Mouse (Mus musculus) heart, embryonic 16.5 days (tissue): Measurements from ENCODE around the gene Cers6. TPM values are rescaled to one million over a fixed set of nuclear protein-coding genes. Genes with fewer than 3 reads are reported as not detected.
A peak's percentile ranks its signal among the peaks of the same experiment; 100 is the strongest.

ENCODE experiments used
- ATAC-seq: fragments of 200-750 bp; cut with Nextera tagmentation; replicated peaks from 2 replicates; pipeline ENCODE4 v1.8.0; 2017; ENCODE audit warnings: moderate number of reproducible peaks; ENCODE audit not compliant: insufficient read depth, low FRiP score; ENCODE audit errors: extremely low read depth
- H3K27ac ChIP-seq: fragments of 300-500 bp; sonication (generic); 2 replicates; pipeline ENCODE4 v1.5.1; 2014; ENCODE audit warnings: mild to moderate bottlenecking, low read length, control low read depth, moderate library complexity
- H3K27me3 ChIP-seq: fragments of 300-500 bp; sonication (generic); 2 replicates; pipeline ENCODE4 v1.6.1; 2014; ENCODE audit warnings: low read length, mixed read lengths; ENCODE audit not compliant: control insufficient read depth, insufficient read depth
- H3K36me3 ChIP-seq: fragments of 300-500 bp; sonication (generic); 2 replicates; pipeline ENCODE4 v1.6.1; 2014; ENCODE audit not compliant: control insufficient read depth, insufficient read depth
- H3K4me1 ChIP-seq: fragments of 300-500 bp; sonication (generic); 2 replicates; pipeline ENCODE4 v1.6.1; 2014; ENCODE audit warnings: low read length, mixed read lengths; ENCODE audit not compliant: control insufficient read depth, insufficient read depth
- H3K4me2 ChIP-seq: fragments of 300-500 bp; sonication (generic); 2 replicates; pipeline ENCODE4 v1.6.1; 2014; ENCODE audit warnings: low read depth, mild to moderate bottlenecking, control low read depth, low read length
- H3K4me3 ChIP-seq: fragments of 300-500 bp; sonication (generic); 2 replicates; pipeline ENCODE4 v1.5.1; 2014; ENCODE audit warnings: mild to moderate bottlenecking, control low read depth, low read length
- H3K9ac ChIP-seq: fragments of 300-500 bp; sonication (generic); 2 replicates; pipeline ENCODE4 v1.6.1; 2014; ENCODE audit warnings: low read length, control low read depth
- H3K9me3 ChIP-seq: fragments of 300-500 bp; sonication (generic); replicated peaks from 2 replicates; pipeline ENCODE4 v1.6.1; 2016; ENCODE audit warnings: low read length; ENCODE audit not compliant: control insufficient read depth
- WGBS: fragments of 180-500 bp; shearing (Covaris S2); extraction: QIAGEN DNeasy Blood & Tissue Kit; methylation state at CpG from one replicate; pipeline ENCODE4 v1.1.7; 2014; 5-methylcytosine and 5-hydroxymethylcytosine counted together
- polyA plus RNA-seq: library from polyadenylated mRNA; unstranded; fragments of >200 nt; fragmentation: Nextera tagmentation; extraction: Ambion mirVana; gene quantifications from 2 replicates; pipeline ENCODE4 v1.2.1, GENCODE M21; 2015

The Cers6 gene
- polyA plus RNA-seq, 1 experiment from 2014 or later = 22.3 TPM

- Histone ChIP-seq H3K4me3 (no peak overlapping the region), H3K27me3 (no peaks in the 10 kb centered on the region), H3K9me3 (no peaks in the 10 kb centered on the region), H3K27ac (no peak overlapping the region), H3K9ac (no peak overlapping the region), H3K36me3 (no peaks in the 10 kb centered on the region), H3K4me1 (peaks cover 4% of the 10 kb centered on the region), H3K4me2 (no peak overlapping the region)
- no peak for ATAC-seq
These were observed 133.2 kb downstream of the Cers6 start for GRCm38 (mm10) chr2:68994441-68994840.

- Histone ChIP-seq H3K4me3 (no peak overlapping the region), H3K27ac (no peak overlapping the region), H3K9me3 (no peaks in the 10 kb centered on the region), H3K9ac (no peak overlapping the region), H3K27me3 (no peaks in the 10 kb centered on the region), H3K4me2 (no peak overlapping the region), H3K4me1 (peaks cover 4% of the 10 kb centered on the region), H3K36me3 (no peaks in the 10 kb centered on the region)
- no peak for ATAC-seq
These were observed 134.5 kb downstream of the Cers6 start for GRCm38 (mm10) chr2:68995723-68996122.

DNA sequence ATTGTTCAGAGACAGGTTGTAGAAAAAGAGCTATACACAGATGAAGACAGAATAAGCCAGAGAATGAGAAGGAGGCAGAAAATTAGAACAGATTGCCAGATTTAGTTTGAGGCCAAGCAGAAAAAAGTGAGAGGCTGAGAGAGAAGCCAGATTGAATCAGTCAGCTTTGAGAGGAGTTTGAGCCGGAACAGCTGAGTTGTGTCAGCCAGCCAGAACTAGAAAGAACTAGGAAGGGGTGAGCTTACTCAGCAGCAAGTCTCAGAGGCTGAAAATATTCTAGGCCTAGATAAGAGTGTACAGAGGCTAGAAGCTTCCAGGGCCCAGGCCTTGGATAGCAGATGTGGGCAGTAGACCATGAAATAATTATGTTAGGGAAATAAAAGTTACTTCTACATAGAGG is 135.0 kb downstream of the Cers6 start:
- H3K9ac ChIP-seq = no peak overlapping the region
- no peak overlapping the region for H3K4me3 ChIP-seq
- no peaks in the 10 kb centered on the region for H3K36me3 ChIP-seq
- peaks cover 4% of the 10 kb centered on the region for H3K4me1 ChIP-seq
- 50% methylated on average over 1 of the region's 1 CpGs for WGBS
- no peaks in the 10 kb centered on the region for H3K27me3 ChIP-seq
- no peak overlapping the region for H3K27ac ChIP-seq
- no peak overlapping the region for H3K4me2 ChIP-seq
- ATAC-seq = no peak
- no peaks in the 10 kb centered on the region for H3K9me3 ChIP-seq

- Histone ChIP-seq H3K4me3 (no peak overlapping the region), H3K9ac (no peak overlapping the region), H3K9me3 (peaks cover 5% of the 10 kb centered on the region), H3K4me2 (no peak overlapping the region), H3K4me1 (no peaks in the 10 kb centered on the region), H3K27me3 (no peaks in the 10 kb centered on the region), H3K36me3 (peaks cover 6% of the 10 kb centered on the region), H3K27ac (no peak overlapping the region)
- ATAC-seq = no peak
- 90% methylated on average over 5 of the region's 5 CpGs for WGBS
These were observed 142.8 kb downstream of the Cers6 start for GRCm38 (mm10) chr2:69004001-69004400.

- Histone ChIP-seq H3K36me3 (no peaks in the 10 kb centered on the region), H3K4me3 (no peak overlapping the region), H3K27ac (no peak overlapping the region), H3K27me3 (no peaks in the 10 kb centered on the region), H3K4me1 (peaks cover 18% of the 10 kb centered on the region), H3K9ac (no peak overlapping the region), H3K9me3 (no peaks in the 10 kb centered on the region), H3K4me2 (no peak overlapping the region)
- WGBS = 85% methylated on average over 7 of the region's 7 CpGs
- ATAC-seq = no peak
These were observed 150.2 kb downstream of the Cers6 start for GRCm38 (mm10) chr2:69011392-69011791.

- Histone ChIP-seq H3K36me3 (no peaks in the 10 kb centered on the region), H3K9me3 (no peaks in the 10 kb centered on the region), H3K4me3 (no peak overlapping the region), H3K4me1 (peaks cover 18% of the 10 kb centered on the region), H3K4me2 (no peak overlapping the region), H3K27ac (no peak overlapping the region), H3K27me3 (no peaks in the 10 kb centered on the region), H3K9ac (no peak overlapping the region)
- 76% methylated on average over 2 of the region's 2 CpGs for WGBS
- no peak for ATAC-seq
These were observed 150.6 kb downstream of the Cers6 start for GRCm38 (mm10) chr2:69011860-69012259.

- Histone ChIP-seq H3K4me2 (no peak overlapping the region), H3K4me1 (peaks cover 18% of the 10 kb centered on the region), H3K36me3 (no peaks in the 10 kb centered on the region), H3K9me3 (no peaks in the 10 kb centered on the region), H3K27ac (no peak overlapping the region), H3K27me3 (no peaks in the 10 kb centered on the region), H3K9ac (no peak overlapping the region), H3K4me3 (no peak overlapping the region)
- no peak for ATAC-seq
- WGBS = 90% methylated on average over 9 of the region's 9 CpGs
These were observed 153.0 kb downstream of the Cers6 start for GRCm38 (mm10) chr2:69014241-69014640.

GRCm38 (mm10) chr2:69015172-69015724 is 154.0 kb downstream of the Cers6 start:
- Histone ChIP-seq H3K9me3 (no peaks in the 10 kb centered on the region), H3K4me3 (no peak overlapping the region), H3K27me3 (no peaks in the 10 kb centered on the region), H3K9ac (no peak overlapping the region), H3K4me2 (no peak overlapping the region), H3K4me1 (peaks cover 19% of the 10 kb centered on the region), H3K27ac (no peak overlapping the region), H3K36me3 (no peaks in the 10 kb centered on the region)
- ATAC-seq = no peak
- WGBS = 81% methylated on average over 9 of the region's 9 CpGs

DNA sequence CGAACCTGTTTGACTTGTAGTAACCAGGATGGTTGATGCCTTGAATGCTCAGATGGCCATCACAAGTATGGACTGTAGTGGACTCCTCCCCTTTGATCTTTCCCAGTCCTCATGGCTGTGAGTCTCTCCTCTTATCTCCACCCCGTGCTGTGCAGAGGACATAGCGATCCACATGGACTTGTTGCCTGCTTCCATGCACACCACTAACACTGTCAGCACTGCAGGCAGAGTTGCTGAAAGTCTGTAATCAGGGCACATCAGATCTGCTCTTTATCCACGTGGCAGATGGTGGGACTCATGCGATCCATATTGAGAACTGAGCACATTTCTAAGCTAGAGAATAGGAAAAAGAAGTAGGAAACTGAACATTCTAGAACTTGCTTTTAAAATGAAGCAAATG is 154.6 kb downstream of the Cers6 start:
- 44% methylated on average over 5 of the region's 5 CpGs for WGBS
- no peak overlapping the region for H3K4me3 ChIP-seq
- H3K27ac ChIP-seq = no peak overlapping the region
- peak; percentile 73 for ATAC-seq
- H3K36me3 ChIP-seq = no peaks in the 10 kb centered on the region
- no peaks in the 10 kb centered on the region for H3K27me3 ChIP-seq
- H3K9me3 ChIP-seq = no peaks in the 10 kb centered on the region
- H3K4me2 ChIP-seq = no peak overlapping the region
- peaks cover 17% of the 10 kb centered on the region for H3K4me1 ChIP-seq
- no peak overlapping the region for H3K9ac ChIP-seq
